Mouse (Mus musculus) mesoderm, embryonic 11.5 days (tissue): ENCODE measurements at regions not wholly inside any gene's neighbourhood (a gene's known extent, or its start where the extent isn't known, plus 50 kb on each side); places are given as distances from the start of the nearest gene placed in this dataset.

Experiments used
- DNase-seq: peaks from one replicate; pipeline ENCODE4 v3.0.0-alpha.2; 2012; ENCODE audit warnings: low read depth, low spot score

DNA sequence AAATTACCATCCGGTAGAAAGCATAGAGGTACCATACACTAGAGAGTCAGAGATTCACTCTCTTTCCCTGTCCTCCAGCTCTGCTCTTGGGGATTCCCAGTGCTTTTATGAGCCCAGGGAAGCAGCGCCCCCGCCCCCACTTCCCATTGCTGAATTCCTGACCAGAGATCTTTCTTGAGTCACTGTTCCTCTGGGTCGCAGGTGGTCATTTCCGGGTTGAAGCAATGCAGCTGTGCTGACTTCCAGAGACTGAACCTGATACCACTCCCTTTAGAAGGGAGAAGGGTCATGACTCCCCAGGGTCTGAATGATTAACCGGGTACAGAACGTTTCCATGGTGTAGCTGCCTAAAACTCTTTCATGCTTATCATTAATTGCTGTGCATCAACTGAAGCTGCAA, 128.9 kb downstream of the Cd83 start:
- DNase-seq, result peak; percentile 59

DNA sequence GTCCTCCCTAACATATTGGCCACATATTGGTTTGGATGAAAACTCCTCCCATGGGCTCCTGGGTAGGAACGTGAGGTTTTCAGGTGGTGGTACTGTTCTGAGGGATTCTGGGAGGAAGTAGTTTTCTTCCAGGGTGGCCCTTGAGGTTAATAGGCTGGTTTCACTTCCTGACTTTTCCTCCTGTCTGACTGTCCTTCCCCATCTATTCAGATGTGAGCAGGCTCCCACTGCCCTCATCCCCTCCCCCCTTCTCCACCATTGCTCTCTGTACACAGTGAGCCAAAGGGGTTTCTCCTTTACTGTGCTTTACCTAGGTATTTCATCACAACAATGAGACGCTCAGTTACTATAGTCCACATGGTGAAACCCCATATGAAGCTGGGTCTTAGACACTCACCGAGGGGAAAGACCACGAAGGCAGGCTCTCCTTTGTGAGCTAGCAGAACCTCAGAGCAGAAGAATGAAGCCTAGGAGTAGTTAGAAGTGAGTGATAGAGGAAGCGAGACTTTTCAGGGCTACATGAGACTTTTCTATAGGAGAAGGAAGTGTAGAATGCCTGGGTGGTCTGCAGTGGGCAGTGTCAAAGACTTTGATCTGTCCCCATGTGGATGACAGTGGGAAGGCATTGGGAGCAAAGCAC, 135.3 kb downstream of the Cd83 start:
- no peak for DNase-seq

DNA sequence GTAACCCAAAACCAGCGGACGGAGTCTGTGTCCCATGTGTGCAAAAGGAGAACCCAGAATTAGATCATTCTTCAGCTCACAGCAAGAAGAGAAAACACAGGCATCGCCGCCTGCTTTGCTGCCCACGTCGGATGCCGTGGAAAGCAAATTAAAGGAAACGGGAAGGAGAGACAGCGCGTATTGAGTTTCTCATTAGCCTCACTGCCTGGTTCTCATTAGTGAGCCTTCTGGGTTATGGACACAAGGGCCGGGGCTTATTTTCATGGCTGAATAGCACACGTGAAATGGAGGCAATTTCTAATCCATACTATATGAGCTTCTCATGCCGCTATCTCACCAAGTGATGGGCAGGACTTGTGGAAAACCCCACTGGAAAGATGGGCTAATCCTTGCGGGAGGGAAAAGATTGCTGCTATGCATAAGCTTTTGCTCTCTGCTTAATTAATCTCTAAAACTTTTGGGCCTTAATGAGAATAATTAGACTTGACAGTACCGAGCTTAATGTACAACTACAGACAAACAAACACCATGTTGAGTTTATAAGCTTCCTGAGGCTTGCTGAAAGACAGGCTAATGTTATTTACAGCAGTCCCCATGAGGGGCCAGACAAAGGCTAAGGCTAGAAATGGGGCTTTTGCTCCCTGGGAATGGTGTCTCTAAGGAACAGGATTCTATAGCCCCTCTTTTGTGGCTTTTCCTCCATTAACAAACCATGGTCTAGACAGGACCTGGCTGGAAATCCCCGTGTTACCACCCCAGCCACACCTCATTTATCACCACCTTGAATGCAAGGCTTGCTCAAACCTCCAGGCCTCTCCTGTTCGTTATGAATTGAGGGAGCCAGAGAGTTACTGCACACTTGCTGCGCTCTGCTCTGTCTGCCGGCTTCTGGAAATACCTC, 145.8 kb downstream of the Cd83 start:
- peak; percentile 46 for DNase-seq

DNA sequence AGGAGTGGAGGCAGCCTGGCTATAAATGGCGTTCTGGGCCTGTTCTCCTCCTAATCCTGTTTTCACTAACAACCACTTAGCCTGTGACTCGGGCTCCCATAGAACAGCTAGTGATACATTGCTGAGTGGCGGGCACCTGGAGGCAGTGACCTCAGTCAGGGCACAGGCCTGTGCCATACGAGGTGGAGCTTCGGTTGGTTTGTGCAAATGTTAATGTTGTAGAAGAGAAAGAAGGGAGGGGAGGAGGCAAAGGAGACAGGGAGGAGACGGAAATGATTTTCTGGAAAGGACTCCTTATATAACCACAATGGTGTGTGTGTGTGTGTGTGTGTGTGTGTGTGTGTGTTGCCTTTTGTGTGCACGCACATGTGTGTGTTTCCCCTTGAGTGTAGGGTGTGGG, 148.4 kb downstream of the Cd83 start:
- DNase-seq, result no peak

DNA sequence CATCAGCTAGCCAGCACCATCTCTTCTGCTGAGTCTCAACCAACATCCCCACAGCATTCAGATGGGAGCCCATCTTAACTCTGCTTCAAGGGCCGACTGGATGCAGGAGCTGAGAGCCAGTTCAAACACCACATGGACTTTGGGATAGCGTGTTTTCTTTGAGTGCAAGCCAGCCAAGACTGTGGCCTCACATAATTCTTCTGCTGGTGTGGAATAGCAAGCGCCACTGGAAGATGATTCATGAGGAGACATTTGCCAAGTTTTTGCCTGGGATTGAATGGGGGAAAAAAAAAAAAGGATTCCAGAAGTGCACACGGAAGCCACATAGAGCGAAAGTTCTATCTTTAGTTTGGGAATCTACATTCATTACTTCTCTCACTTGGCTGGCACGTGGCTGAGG, 150.7 kb downstream of the Cd83 start:
- DNase-seq, result no peak

DNA sequence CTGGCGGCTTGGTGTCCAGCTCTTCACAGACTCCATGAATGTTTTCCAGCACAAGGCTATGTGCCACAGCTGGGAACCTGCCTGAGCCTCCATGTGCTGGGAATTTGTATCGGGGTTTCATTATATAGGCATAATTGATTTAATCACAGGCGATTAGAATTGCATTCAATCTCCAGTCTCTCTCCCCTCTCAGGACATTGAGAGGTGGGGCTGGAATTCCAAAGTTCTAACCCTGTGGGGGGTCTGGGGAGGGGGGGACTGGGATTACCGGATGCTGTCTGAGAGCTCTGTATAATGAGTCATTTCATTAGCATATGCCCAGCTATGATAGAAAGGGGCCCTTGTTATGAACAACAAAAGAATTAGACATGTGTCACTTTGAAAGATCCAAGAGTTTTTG, 151.9 kb downstream of the Cd83 start:
- DNase-seq, result peak; percentile 48

DNA sequence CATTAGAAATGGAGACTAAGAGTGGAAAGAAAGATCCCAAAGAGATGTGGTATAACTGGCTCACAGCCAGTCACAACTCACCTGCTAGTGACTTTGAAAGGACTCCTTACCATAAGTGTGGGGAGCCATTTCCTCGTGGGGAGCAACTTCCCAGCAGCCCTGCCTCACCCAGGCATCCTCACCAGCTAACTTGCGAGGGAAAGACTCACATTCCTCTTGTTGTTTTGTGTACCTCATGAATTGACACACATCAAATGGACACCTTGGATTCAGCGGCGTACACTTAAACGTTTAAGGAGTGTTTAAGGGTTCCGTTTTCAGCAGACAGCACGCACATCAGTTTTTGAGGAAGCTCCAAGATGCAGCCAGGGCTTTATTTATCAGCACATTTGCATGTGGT, 154.0 kb downstream of the Cd83 start:
- DNase-seq, result no peak

DNA sequence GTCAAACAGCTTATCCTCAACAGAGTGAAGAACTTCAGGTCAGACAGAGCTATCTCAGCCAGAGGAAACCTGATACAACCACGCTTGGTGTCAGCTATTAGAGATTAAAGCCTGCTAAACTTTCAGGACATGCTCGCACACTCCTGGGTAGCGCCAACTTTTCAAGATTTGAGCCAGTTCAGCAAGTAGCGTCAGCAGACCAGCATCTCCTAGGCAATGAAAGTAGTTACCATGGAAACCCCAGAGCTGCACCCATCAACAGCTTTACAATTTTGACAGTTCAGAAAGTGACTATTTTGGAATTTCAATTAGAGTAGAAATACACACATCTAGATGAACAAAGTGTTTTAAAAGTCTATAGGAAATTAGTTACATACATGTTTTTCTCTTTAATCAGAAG, 154.8 kb downstream of the Cd83 start:
- DNase-seq, result no peak

DNA sequence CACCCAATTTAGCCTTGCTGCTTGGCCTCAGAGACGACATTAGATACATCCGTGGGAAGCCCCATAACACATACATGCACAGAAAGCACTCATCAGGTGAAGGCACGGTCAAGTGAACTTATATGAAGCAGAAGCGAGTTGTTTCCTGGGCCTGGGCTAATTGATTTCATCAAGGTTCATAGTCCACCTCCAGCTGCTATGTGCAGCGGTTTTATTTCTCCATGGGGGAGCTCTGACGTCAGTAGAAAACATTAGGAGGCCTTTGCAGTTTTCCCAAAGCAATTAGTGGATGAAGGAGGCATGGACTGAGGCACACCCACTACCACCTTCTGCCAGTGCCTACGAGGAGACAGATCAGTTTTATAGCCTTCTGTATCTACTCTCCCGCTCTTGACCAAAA, 157.2 kb downstream of the Cd83 start:
- no peak for DNase-seq

DNA sequence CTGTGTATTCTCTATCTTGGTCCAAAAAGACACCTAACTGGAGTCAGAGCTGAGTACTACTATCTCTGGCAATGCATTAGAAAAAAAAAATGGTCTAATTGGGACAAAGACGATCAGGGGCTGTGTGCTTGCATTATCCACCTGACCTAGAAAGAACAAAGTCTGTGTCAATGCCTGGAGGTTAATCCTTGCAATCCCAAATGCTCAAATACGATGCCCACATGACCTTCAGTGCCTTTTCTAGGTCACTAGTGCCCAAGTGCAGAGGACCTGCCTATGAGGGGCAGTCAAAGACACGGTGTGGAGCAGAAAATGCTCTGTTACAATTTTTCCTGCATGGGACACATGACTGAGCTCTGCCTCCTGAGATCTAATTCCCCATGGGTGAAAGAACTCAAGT, 164.0 kb downstream of the Cd83 start:
- no peak for DNase-seq

DNA sequence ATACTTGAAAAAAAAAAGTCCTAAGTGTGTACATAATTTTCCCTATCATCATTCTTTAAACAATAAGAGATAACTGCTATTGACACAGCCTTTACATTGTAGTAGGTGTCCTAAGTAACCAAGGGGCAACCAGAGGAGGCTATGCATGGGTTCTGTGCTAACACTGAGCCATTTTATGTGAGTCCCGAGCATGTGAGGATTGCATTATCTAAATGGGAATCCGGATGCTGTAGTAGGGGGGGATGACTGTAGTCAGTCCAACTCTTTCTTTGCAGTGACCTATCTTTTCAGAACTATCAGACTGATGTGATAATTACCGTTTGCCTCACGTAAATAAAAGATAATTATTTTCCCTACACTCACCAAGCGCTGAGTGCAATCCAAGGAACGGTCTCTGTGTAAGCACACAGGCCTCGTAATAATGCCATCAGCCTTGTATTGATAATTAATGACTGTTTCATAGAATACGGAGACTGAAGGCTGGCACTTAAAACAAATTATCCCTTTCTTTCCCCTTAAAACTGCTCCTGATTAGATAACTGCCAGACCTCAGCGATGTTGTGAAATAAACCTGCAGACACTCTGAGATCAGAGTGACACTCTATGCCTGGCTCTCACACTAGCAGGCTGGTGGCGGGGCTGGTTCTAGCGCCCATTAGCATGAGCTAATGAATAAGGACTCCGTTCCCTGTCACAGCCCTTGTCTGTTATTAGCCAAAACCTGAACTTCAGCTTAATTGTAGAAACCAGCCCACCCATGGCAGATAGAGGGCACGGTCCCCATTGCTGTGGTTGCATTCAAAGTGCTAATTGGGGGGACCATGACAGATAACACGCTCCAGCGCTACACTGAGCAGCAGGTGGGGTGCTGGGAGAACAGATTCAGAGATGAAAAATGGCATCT, 165.4 kb downstream of the Cd83 start:
- DNase-seq, result no peak

DNA sequence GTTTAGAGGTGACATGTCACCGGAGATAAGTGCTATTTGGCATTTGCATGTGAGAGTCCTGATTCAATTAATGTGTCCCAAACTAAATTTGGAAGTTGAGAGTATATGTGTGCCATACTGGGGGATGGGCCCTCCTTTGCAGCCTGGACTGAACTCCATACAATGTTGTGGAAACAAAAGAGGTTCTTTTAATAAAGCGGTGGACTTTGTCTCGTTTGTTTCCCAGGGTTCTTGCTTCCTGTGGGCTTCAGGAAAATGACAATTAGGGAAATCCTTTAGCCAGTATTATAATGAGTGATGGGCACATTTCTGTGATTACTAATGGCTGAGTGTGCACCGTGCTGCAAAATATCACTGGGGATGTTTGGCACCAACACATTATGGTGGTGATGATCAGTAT, 167.9 kb downstream of the Cd83 start:
- DNase-seq, result no peak

DNA sequence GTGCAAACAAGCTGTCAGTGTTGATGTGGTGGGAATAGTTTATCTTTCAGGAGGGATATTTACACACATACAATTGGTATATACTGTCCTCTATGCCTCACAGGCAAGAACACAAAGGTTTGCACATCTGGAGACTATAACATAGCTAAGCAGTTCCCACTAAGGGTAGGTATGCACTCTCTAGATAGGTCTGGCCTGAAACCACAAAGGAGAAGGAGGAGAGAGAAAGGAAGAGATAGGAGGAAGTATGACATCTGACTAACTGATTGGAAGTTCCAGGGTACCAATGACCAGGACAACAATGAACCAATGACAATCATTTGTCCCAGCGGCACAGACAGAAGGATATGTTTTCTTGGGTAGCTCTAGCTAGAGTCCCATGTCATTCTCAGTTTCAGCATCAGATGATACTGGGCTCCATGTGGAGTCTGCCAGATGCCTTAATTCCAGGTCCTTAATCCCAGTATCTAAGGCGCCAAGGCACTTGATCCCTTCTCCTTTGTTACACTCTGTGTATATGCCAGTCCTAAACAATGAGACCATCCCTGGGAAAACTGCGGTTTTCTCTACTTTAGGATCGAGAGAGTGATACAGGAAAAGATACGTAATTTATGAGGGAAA, 168.5 kb downstream of the Cd83 start:
- DNase-seq, result no peak

DNA sequence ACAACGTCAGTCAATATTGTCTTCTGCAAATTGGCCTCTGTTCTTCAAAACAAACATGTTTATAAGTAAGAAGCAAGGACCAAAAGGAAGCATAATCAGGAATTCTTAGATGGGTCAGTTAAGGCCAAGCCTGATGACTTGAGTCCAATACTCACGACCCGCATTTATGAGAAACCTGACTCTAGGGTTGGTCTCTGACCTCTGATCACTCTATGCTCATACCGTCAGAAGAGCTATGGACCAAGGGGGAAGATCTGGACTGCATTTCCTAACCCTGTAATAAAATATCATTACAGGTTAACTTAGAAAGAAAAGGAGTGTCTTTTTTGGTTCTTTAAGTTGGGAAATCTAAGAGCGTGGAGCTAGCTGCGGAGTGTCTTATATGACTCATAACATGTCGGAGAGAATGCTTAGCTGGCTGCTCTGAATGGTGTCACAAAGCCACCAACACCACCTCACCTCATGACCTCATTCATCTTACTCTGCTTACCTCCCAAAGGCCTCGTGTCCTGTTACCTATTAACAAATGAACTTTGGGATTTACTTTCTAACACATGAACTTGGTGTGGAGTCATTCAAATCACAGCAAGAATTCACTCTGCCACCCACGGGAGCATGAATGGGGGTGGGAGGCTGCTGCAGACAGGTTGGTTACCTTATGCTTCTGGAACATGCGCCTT, 170.3 kb downstream of the Cd83 start:
- no peak for DNase-seq

DNA sequence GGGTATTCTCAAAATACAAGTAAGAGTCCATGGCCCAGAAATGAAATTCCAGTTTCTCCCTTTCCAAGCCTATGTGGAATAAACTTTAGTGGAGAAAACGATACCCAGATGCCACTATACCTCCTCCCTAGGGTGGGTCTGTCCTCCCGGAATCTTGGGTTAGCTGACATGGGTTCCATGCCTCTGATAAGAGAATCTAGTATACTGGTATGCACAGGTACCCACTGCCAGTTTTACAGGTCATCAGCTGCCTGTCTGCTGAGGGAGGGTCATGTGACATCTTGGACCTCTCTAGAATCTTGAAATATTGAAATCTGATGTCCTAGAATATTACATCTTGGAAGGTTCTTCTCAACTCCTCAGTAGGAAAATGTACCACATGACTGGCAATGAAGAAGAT, 172.5 kb downstream of the Cd83 start:
- DNase-seq, result no peak

DNA sequence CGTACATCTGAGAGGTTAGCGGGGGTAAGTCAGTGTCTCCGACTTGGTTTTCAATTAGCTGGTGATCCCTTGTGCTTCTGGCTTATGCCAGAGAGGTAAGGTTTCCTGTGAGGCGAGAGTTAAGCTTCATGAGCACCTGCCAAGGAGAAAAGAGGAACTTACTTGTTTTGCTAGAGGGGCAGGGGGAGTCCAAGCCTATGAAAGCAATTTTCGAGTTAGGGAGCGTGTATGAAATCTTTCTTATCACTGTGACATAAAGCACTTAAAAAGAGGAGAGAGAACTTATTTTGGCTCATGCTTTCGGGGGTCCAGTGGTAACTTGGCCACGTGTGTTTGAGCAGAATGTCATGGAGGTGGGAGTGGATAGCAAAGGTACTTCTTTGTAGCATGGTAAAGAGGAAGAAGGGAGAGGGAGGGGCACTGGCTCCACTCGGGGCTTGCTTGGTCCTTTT, 174.6 kb downstream of the Cd83 start:
- no peak for DNase-seq

DNA sequence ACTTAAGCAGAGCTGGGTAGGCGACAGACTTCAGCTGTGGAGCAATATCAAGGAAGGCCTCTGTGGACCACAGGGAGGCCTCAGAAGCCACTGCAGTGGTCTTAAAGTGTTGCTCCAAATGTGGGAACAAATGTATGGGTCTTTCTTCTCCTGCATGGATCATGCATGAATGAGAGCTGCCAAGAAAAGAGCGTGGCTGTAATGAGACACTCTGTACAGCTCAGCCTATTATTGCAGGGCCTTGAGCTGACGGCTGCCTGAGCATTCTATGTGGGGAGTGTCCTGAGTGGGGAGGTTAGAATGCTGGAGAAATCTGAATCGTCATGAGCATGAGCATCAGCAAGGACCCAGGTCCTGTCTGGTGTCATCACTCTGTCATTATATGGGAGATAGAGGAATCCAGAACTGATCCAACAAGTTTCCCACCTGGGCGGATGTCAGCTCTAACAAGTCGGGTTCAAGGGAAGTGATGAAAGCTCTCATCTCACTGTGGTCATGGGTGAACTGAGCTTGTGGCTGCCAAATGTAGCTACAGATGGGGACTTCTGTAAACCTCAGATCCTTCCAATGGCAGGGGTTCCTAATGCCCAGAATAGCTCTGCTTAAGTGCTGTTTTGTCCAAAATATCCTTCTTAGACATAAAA, 176.6 kb downstream of the Cd83 start:
- DNase-seq, result no peak

DNA sequence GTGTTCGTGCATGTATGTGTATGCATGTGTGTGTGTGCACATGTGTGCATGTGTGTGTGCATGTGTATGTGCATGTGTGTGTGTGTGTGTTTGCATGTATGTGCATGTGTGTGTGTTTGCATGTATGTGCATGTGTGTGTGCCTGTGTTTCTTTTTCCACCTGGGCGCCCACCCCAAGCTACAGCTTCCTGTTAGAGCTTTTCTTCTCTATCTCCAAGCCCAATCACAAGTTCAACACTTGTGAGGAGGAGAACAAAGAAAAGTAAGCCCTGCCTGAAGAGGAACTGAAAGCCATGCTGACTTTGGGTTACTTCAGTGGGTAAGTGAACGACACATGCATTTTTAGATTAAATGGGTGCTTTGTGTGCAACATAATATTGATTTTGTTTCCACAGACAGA, 177.4 kb downstream of the Cd83 start:
- no peak for DNase-seq

DNA sequence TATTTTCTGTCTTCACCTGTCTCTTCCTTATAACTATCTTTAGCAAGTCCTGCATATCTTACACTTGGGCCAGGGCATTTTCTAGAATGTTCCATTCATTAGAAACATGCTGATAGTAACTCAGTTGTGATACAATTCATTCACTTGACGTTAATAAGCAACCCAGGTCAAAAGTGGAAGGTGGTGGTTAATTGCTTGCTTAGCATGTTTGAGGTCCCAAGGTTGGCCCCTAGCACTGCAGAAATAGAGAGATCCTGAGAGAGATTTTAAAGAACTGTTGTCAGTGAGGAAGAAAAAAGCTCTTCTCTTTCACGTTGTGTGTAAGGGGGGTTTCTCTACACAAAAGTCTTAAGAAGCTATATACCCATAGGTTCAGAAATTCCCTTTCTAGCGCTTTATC, 178.7 kb downstream of the Cd83 start:
- DNase-seq, result no peak

DNA sequence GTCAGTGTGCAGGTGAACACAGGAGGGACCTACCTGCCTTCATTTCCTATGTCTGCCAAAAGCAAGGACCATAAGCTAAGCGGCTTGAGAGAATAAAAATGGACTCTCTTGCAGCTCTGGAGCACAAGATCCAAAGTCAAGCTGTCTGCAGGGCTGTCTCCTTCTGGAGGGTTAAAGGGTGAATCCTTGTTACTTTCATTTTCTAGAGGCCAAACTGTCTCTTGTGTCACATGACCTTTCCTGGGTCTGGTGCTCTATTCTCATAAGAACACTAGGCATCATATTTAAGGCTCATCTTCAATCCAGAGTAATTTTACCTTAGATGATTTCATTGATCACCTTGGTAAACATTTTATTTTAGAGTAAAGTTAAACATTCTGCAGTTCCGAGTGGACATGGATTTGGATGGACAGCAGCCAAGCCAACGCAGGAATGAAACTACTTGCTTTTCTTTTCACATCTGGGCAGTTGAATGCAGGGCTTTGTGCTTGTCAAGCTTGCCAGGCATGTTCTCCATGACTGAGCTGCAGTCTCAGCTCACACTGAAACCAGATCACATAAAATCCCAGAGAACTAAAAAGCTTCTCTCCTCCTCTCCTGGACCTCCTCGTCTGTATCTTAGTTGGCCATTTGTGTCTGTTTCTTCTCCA, 180.8 kb downstream of the Cd83 start:
- no peak for DNase-seq
